Mouse (Mus musculus) megakaryocyte-erythroid progenitor cell, adult 5-6 weeks (primary cell): ENCODE data around the gene Zfp780b. TPM values are rescaled to one million over a fixed set of nuclear protein-coding genes. Genes with fewer than 3 reads are reported as not detected.
A peak's percentile ranks its signal among the peaks of the same experiment; 100 is the strongest.
"Not testable (repeated sequence)": the region's sequence is repeated elsewhere in the genome, so short reads cannot be mapped to it uniquely, and the experiment has no call there.

Experiments
- ATAC-seq: replicated peaks from 2 replicates; pipeline ENCODE4 v1.8.0; 2016; ENCODE audit warnings: mild to moderate bottlenecking, inconsistent platforms; ENCODE audit not compliant: severe bottlenecking, poor library complexity, low FRiP score, low TSS enrichment
- total RNA-seq, 2 experiments: library from RNA; stranded (forward) in 1 of 2; stranded (reverse) in 1 of 2; fragments of 200-1000, 215-1000 nt in 1 of 2; fragments of >200 nt in 1 of 2; fragmentation: Nextera tagmentation in 1 of 2; gene quantifications; 2 replicates each; pipeline ENCODE4 v1.2.3; 2014 to 2017

Gene Zfp780b
- 16.0 and 18.9 TPM in 2 replicates for total RNA-seq (2014; fragmentation: Nextera tagmentation)
- 6.4 and 10.6 TPM in 2 replicates for total RNA-seq (2017)

DNA sequence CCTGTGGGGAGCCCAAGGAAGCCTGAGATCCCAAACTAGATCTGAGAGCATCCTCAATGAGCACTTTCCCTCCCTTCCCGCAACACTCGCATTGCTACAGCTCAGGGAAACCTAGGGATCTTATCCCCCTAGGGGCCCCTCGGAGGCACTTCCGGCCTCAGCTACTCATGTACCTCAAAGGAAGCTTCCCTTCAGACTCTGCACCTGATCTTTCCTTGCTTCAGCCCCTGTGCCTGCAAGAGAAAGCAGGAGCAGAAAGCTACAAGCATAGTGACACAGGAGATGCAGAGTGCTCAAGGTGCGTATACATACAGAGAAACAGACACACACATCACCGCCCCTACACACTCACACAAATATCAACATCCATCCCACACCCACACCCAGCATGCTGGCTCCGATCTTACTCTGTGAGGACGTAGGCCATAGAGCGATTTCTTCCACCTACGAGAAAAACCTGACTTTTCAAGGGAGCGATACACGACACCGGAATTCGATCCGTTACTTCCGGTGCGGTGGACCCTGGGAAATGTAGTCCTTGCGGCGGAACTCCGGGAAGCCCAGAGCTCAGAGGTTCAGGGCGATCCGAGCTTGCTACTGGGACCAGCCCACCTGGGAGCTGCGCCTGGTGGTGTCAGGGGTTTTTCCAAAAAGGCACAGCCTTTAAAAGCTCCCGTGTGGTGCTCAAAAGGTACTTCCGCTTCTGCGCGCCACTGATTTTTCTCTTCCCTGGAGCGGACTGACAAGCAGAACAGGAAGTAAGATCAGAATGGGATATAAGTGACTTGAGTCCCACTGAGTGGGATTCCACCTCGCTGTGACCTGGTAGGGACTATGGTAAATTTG, at the start of gene Zfp780b:
Zfp780b (minus strand) TSS at position 489 of the 846 bp plus-strand sequence.
- peak; percentile 94 for ATAC-seq

DNA sequence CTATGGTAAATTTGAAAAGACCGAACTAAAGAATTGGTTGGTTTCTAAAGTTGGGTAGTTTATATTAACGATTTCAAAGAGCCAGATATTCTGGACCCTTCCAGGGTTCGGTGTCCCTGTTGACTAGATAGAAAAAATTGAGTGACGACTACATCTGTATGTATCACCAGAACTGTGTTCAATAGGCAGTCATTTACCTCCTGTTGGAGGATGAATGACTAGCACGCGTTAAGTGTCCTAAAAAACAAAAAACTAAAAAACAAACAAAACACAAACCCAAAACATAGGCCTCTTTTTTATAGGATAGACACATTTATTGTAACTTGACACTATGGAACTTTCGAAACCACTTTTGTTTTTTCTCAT, 35.5 kb upstream of the Zfp780b start:
- ATAC-seq: peak; percentile 57

DNA sequence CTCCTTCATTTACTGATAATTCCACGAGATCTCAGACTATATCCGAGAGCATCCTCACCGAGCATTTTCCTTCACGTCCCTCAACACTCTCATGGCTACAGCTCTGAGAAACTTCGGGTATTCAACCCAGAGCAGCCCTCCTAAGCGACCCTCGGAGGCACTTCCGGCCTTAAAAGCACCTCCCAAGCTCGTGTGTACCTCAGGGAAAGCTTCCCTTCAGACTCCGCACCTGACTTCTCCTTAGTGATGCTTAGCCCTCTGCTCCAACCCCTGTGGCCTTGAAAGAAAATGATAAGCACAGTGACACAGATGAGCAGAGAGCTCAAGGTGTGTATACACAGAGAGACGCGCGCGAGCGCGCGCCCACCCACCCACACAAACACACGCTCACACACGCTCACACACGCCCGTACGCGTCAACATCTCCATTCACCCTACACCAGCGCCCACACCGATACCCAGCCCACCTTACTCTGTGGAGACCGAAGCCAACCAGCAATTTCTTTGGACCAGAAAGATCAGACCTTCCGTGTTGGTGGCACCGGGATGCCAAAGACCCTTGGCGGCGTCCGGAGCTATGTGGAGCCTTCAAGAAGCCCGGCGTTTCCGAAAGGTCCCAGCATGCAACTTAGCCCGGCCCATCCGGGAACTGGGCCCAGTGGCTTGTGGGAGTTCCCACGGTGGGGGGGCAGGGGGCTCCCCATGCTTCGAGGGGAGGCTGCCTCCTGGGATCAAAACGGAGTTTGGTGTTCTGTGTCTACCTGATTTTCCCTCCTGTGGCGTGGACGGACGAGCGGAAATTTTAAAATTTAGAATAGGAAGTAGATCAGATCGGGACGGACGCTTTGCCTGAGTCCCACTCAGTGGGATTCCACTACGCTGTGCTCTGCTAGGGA, 34.8 kb upstream of the Zfp780b start, which contains the start of gene Zfp850:
Zfp850 (minus strand) TSS at position 567 of the 896 bp plus-strand sequence.
- peak; percentile 94 for ATAC-seq

DNA sequence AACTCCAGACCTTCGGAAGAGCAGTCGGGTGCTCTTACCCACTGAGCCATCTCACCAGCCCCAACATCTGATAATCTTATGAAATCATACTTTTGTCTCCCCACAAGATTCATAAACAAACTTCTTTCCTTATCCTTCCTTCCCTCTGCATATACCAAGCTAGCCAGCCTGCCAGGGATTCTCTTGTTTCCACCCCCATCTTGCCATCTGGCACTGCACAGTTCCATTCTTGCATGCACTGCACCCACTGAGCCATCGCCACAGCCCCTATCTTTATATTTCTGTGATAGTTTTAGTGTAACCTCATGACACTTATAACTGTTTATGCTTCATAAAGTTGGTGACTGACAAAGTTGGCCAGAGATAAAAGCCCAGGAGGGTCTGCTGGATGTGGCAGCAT, 31.3 kb upstream of the Zfp780b start:
- no peak for ATAC-seq

DNA sequence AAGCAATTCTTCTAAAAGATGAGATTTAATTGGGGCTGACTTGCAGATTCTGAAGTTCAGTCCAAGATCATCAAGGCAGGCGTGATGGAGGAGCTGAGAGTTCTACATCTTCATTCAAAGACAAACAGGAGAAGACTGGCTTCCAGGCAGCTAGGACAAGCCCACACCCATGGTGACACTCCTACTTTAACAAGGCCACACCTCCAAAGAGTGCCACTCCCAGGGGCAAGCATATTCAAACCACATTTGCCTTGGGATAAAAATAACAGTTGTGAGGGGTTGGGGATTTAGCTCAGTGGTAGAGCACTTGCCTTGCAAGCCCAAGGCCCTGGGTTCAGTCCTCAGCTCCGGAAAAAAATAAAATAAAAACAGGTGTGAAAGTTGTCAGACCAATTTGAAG, 3.2 kb upstream of the Zfp780b start:
- no peak for ATAC-seq

DNA sequence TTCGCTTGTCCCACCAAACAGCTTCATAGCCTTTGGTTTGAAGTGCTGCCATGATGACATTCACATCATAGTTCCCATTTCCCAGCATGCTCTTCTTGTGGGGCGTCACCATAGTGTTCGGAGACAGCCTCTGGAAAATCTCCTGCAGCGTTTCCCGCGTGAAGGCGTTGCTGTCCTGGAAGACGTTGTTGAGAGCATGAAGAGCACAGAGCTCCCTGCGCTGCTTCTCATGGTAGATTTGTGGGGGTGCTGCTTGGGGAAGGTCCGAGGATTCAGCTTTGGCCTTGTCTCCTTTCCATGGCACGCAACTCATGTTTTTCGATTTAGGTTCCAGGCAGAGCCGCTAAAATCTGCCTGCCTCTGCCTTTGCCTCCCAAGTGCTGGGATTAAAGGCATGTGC, 29.5 kb downstream of the Zfp780b start:
- ATAC-seq: not testable (repeated sequence)

DNA sequence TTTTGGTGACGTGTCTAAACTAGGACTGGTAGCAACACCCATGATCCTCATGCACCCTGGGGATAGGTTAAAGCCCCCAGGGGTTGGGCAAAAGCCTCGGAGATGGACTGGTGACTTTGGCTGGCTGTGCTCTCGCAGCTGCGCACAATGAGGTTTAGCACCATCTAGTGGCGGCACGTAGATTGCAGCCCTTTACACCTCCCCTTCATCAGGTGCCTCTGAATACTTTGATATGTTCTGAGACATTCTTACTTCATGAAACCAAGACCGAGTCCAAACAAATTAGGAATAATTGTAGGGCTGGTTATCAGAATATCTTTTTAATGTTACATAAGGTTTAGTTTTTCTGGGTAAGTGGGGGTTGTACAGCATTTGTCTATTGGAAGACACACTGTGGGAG, 37.1 kb downstream of the Zfp780b start:
- ATAC-seq: not testable (repeated sequence)

DNA sequence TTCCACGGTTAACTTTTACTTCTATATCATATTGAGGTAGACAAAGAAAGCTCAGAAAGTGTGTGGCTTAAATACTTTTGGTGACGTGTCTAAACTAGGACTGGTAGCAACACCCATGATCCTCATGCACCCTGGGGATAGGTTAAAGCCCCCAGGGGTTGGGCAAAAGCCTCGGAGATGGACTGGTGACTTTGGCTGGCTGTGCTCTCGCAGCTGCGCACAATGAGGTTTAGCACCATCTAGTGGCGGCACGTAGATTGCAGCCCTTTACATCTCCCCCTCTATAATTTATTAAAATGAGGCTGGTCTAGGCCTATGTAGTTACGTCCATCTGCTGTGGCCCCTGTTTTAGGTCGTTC, 45.2 kb downstream of the Zfp780b start:
- not testable (repeated sequence) for ATAC-seq

DNA sequence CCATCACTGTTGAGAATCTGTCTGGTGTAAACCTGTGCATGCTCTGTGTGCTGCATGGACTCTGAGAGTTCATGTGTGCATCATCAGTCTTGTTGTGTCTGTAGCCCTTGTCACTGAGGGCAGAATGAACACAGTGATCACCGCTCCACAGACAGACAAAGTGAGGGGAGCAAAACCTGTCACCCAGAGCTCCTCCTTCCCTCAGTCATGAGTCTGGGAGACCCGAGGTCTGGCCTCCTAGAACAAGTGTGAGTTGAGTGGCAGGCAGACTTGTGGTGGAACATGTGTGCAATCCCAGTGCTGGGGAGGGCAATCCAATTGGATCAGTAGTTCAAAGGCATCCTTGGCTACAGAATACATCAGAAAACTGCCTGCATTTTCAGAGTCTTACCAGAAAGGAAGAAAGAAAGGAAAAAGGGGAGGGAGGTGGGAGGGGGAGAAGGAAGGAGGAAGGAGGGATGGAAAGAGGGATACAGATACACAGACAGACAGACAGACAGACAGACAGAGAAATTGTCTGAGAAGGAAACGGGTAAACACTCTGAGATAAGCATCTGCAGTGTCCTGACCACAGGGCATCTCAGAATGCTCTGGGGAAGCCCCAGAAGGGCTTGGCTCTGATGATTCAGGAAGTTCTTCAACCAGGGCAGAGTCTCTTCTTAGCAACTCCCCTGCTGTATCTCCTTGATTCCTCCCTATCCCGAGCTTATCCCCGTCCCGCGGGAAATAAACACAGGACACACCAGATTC, 45.7 kb downstream of the Zfp780b start:
- ATAC-seq: peak; percentile 77; the same call in 1 of the 2 replicates

DNA sequence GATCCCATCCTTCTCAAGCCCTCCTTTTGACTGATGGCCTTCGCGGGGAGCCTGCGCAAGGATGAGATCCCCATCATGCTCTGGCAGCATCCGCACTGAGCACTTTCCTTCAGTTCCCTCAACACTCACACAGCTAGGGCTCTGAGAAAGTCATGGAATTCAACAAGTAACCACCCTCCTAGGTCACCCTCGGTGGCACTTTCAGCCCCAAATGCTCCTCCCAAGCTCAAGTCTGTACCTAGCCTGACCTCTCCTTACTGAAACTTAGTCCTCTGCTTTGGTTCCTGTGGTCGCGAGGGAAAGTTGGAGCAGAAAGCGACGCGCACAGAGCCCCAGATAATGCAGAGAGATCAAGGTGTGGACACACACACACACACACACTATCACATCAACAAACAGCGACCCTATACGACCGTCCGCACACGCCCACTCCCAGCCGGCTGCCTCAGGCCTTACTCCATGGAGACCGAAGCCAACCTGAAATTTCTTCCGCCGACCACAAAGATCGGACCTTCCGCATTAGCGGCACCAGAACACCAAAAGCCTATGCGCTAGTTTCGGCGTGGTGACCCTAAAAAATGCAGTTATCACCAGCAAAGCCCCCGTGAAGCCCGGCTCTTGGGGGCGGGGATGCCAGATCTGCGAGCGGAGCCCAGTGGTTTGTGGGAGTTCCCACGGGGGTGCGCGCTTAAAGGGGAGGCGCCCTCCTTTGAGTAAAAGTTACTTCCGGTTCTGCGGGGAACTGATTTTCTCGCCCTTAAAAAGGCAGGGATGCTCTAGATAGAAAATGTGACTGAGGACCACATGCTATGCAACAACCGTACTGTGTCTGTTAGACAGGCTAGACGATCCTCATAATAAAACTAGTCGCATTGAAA, 49.9 kb downstream of the Zfp780b start, which contains the start of gene Zfp974:
Zfp974 (minus strand) TSS at position 643 of the 878 bp plus-strand sequence.
- ATAC-seq: peak; percentile 88

DNA sequence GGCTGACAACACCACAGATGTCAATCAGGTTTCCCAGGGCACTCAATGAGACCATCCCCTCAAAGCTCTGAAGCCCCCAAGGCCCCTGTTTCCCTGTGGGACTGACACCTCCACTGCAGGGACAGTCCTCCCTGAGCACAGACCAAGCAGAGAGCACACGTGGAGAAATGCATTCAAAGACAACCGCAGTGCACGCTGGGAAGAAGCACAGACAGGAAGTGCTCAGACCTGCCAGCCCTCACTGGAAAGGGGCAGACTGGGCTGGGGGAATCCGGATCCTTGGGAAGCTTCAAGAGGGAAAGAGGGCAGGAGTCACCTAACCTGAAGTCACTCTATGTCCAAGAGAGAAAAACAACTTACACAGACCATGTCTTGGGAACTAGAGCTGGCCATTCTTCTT, 51.9 kb downstream of the Zfp780b start:
- not testable (repeated sequence) for ATAC-seq

DNA sequence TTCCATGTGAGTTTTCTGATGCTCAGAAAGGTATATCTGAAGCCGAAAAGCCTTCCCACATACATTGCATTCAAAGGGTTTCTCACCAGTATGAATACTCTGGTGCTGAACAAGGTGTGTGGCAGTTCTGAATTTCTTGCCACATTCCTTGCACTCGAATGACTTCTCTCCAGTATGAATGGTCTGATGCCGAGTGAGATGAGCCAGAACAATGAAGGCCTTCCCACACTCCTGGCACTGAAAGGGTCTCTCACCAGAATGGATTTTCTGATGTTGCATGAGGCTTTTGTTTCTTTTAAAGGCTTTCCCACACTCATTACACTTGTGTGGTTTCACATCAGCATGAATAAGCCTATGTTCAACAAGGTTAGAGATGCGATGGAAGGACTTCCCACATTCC, 68.0 kb downstream of the Zfp780b start:
- ATAC-seq: not testable (repeated sequence)

Other genes starting within 250 kb of the Zfp780b start
- gene Zfp60, start 247.8 kb downstream of the Zfp780b start, total RNA-seq (2014; fragmentation: Nextera tagmentation): 7.9 and 8.5 TPM in 2 replicates
- 9.2 and 12.5 TPM in 2 replicates for gene Zfp60, start 247.8 kb downstream of the Zfp780b start, total RNA-seq (2017)
- 9.8 and 11.4 TPM in 2 replicates for gene Zfp626, start 172.0 kb downstream of the Zfp780b start, total RNA-seq (2014; fragmentation: Nextera tagmentation)
- 8.8 and 10.5 TPM in 2 replicates for gene Zfp626, start 172.0 kb downstream of the Zfp780b start, total RNA-seq (2017)
- gene Zfp59, start 140.6 kb downstream of the Zfp780b start, total RNA-seq (2014; fragmentation: Nextera tagmentation): 4.9 and 8.0 TPM in 2 replicates
- 6.8 and 10.0 TPM in 2 replicates for gene Zfp59, start 140.6 kb downstream of the Zfp780b start, total RNA-seq (2017)
- gene Zfp607a, start 121.6 kb downstream of the Zfp780b start, total RNA-seq (2014; fragmentation: Nextera tagmentation): 6.6 and 10.6 TPM in 2 replicates
- gene Zfp607a, start 121.6 kb downstream of the Zfp780b start, total RNA-seq (2017): 7.6 and 8.9 TPM in 2 replicates
- gene Zfp974, start 49.7 kb downstream of the Zfp780b start, total RNA-seq (2014; fragmentation: Nextera tagmentation): 0.27 and 4.0 TPM in 2 replicates
- gene Zfp974, start 49.7 kb downstream of the Zfp780b start, total RNA-seq (2017): 0.61 and 0.80 TPM in 2 replicates
- 6.3 and 8.5 TPM in 2 replicates for gene Zfp850, start 34.9 kb upstream of the Zfp780b start, total RNA-seq (2014; fragmentation: Nextera tagmentation)
- gene Zfp850, start 34.9 kb upstream of the Zfp780b start, total RNA-seq (2017): 16.5 and 28.9 TPM in 2 replicates
- gene Psmc4, start 70.9 kb upstream of the Zfp780b start, total RNA-seq (2014; fragmentation: Nextera tagmentation): 170 and 195 TPM in 2 replicates
- 153 and 178 TPM in 2 replicates for gene Psmc4, start 70.9 kb upstream of the Zfp780b start, total RNA-seq (2017)
- not detected in 2 replicates for gene Fcgbp, start 92.1 kb upstream of the Zfp780b start, total RNA-seq (2014; fragmentation: Nextera tagmentation)
- gene Fcgbp, start 92.1 kb upstream of the Zfp780b start, total RNA-seq (2017): not detected in 2 replicates
- not detected in 2 replicates for gene 9530053A07Rik, start 150.3 kb upstream of the Zfp780b start, total RNA-seq (2014; fragmentation: Nextera tagmentation)
- gene 9530053A07Rik, start 150.3 kb upstream of the Zfp780b start, total RNA-seq (2017): not detected in 2 replicates
- 328 and 406 TPM in 2 replicates for gene Fbl, start 190.5 kb upstream of the Zfp780b start, total RNA-seq (2014; fragmentation: Nextera tagmentation)
- 265 and 312 TPM in 2 replicates for gene Fbl, start 190.5 kb upstream of the Zfp780b start, total RNA-seq (2017)
- 8.4 and 8.7 TPM in 2 replicates for gene Dyrk1b, start 200.3 kb upstream of the Zfp780b start, total RNA-seq (2014; fragmentation: Nextera tagmentation)
- gene Dyrk1b, start 200.3 kb upstream of the Zfp780b start, total RNA-seq (2017): 2.6 and 3.1 TPM in 2 replicates